ENCODE assay signal across 17 mouse cellular contexts in the genomic region with DNA sequence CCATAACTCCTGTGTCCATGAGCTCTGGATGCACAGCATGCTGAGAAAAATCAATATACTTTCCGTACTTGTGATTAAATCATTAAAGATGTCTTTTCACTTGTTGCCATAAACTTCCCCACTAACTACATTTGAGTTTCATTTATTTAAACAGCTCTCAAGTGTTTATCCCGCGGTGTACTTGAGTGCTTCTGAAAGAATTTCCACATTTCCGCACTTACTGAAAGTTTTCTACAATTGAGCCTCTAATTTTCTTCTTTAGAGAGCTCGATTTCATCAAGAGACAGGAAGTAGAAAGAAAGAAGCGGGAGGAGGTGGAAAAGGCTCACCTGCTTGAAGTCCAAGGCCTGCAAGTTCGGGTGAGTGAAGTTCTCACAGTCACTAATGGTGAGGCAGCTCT.
"Had no signal": no experiment of that assay in that cellular context is flagged by ENCODE, and none has a peak within 500 bp of the region (broad histone marks: within the 10 kb centered on the region; RNA-seq: fewer than 3 reads in every experiment).

No protein-coding gene starts in this region.

- H3K36me3 ChIP-seq: liver, embryonic 15.5 days; lung, embryonic 15.5 days; midbrain, embryonic 15.5 days had no signal

- H3K27me3 ChIP-seq: liver, embryonic 13.5 days; liver, embryonic 15.5 days; lung, embryonic 15.5 days; megakaryocyte, embryonic 14.5 days; midbrain, embryonic 13.5 days; midbrain, embryonic 15.5 days; neural tube, embryonic 13.5 days; stomach, embryonic 15.5 days had no signal

- H3K9me3 ChIP-seq: liver, embryonic 13.5 days; liver, embryonic 15.5 days; lung, embryonic 15.5 days; megakaryocyte, embryonic 14.5 days; midbrain, embryonic 13.5 days; midbrain, embryonic 15.5 days; neural tube, embryonic 13.5 days; stomach, embryonic 15.5 days had no signal

- H3K4me2 ChIP-seq: liver, embryonic 13.5 days; liver, embryonic 15.5 days; lung, embryonic 15.5 days; midbrain, embryonic 11.5 days; midbrain, embryonic 13.5 days; midbrain, embryonic 15.5 days; neural tube, embryonic 13.5 days; stomach, embryonic 15.5 days had no signal

- H3K4me1 ChIP-seq: stomach, embryonic 15.5 days had no signal

- H3K9ac ChIP-seq: liver, embryonic 13.5 days; liver, embryonic 15.5 days; liver, postnatal 0 days; lung, embryonic 15.5 days; midbrain, embryonic 13.5 days; midbrain, embryonic 15.5 days; neural tube, embryonic 13.5 days; stomach, embryonic 15.5 days had no signal

- H3K4me3 ChIP-seq: liver, embryonic 13.5 days; liver, embryonic 15.5 days; lung, embryonic 15.5 days; megakaryocyte, embryonic 14.5 days; midbrain, embryonic 13.5 days; midbrain, embryonic 15.5 days; neural tube, embryonic 13.5 days; stomach, embryonic 15.5 days had no signal

- DNase-seq: liver, embryonic 13.5 days; liver, postnatal 0 days; lung, adult 2 months; right cerebral cortex, postnatal 14 days; thymus, adult 2 months; thymus, postnatal 25 days; thymus, postnatal 4 days had no signal

- H3K27ac ChIP-seq: macrophage; midbrain, embryonic 13.5 days; midbrain, embryonic 15.5 days; neural tube, embryonic 13.5 days; stomach, embryonic 15.5 days; stomach, postnatal 0 days had no signal

- ATAC-seq: liver, postnatal 0 days; midbrain, embryonic 13.5 days; midbrain, embryonic 15.5 days had no signal
